Comparison of ENCODE assay signal across 8 mouse cellular contexts in the genomic region with DNA sequence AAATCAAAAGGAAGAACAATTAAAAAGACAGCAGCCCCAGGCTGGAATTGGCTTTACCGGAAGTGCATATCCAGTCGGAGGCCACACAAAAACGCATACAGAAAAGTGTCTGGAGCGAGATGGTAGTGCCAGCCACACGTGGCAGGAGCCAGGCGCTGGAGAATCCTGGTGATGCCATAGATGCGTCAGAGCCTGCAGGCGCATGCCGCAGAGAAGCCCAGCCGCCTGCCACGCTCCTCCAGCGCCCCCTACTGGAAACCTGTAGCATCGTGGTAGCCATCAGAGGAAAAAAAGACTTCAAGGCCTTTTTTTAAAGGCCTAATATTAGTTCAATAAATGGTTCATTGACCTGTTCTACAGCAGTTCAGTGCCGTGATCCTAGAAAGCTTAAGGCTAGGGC. TPM values are rescaled to one million over a fixed set of nuclear protein-coding genes. Genes with fewer than 3 reads are reported as not detected.
DNase-seq lines count a peak whose midpoint lies in the region; ATAC-seq and TF ChIP-seq lines count a peak whose summit lies in the region.

No protein-coding gene starts in this region.

- TF ChIP-seq EP300 in heart, postnatal 0 days (IDR thresholded peaks at IDR 0.05; ENCODE audit: low read depth): no peak

- peak; percentile 76 to 77 for DNase-seq in B cell, adult 2 months
- DNase-seq in adrenal gland, postnatal 4 days (ENCODE audit: low spot score in 2 of 2): peak; percentile 65 to 70
- peak; percentile 60 for DNase-seq in heart, postnatal 0 days (ENCODE audit: low spot score)
- DNase-seq in kidney, postnatal 36 days: peak; percentile 57 to 85
- DNase-seq in lung, adult 2 months: peak; percentile 72
- peak; percentile 90 for DNase-seq in testis, postnatal 10 days (ENCODE audit: low spot score)

- peaks cover 14% of the 10 kb centered on the region for H3K36me3 ChIP-seq in embryonic facial prominence, embryonic 15.5 days
- H3K36me3 ChIP-seq in heart, postnatal 0 days (replicated peaks; ENCODE audit: control insufficient read depth, insufficient read depth, low read length): no peaks in the 10 kb centered on the region

- H3K4me2 ChIP-seq in embryonic facial prominence, embryonic 15.5 days (replicated peaks): no peak overlapping the region
- no peak overlapping the region for H3K4me2 ChIP-seq in heart, postnatal 0 days (ENCODE audit: low read depth, low read length)

- H3K27ac ChIP-seq in embryonic facial prominence, embryonic 15.5 days (replicated peaks): no peak overlapping the region
- H3K27ac ChIP-seq in heart, postnatal 0 days (ENCODE audit: low read depth): no peak overlapping the region

- peak; percentile 79 for TF ChIP-seq CTCF in heart, postnatal 0 days (IDR thresholded peaks at IDR 0.05; ENCODE audit: low read depth)
- TF ChIP-seq CTCF in lung, adult 2 months (IDR thresholded peaks at IDR 0.05; ENCODE audit: insufficient read depth, low read length): peak; percentile 65

- ATAC-seq in embryonic facial prominence, embryonic 15.5 days (ENCODE audit: insufficient number of reproducible peaks, low FRiP score, low TSS enrichment, low read depth): no peak
- ATAC-seq in heart, postnatal 0 days (ENCODE audit: insufficient read depth, low read depth): peak; percentile 59; the same call in 1 of the 2 replicates
- peak; percentile 72; the same call in 1 of the 2 replicates for ATAC-seq in neutrophil, adult 5-6 weeks (ENCODE audit: extremely low read depth, insufficient number of reproducible peaks, low FRiP score, poor library complexity, severe bottlenecking)

- no peaks in the 10 kb centered on the region for H3K27me3 ChIP-seq in embryonic facial prominence, embryonic 15.5 days
- H3K27me3 ChIP-seq in heart, postnatal 0 days (ENCODE audit: control insufficient read depth, insufficient read depth, low read length): no peaks in the 10 kb centered on the region

- TF ChIP-seq POLR2A in lung, adult 2 months (IDR thresholded peaks at IDR 0.05; ENCODE audit: borderline replicate concordance, extremely low read depth, low read depth, low read length): no peak

- no peaks in the 10 kb centered on the region; the same call in 1 of the 2 replicates for H3K9me3 ChIP-seq in embryonic facial prominence, embryonic 15.5 days (replicated peaks)
- H3K9me3 ChIP-seq in heart, postnatal 0 days (replicated peaks; ENCODE audit: control insufficient read depth, low read length): peaks cover 9% of the 10 kb centered on the region

- 0 out of 2 replicates have a peak overlapping the region, but pooled peaks have one; percentile 6 for H3K4me3 ChIP-seq in embryonic facial prominence, embryonic 15.5 days (replicated peaks)
- no peak overlapping the region for H3K4me3 ChIP-seq in heart, postnatal 0 days (ENCODE audit: low read depth, low read length)
- H3K4me3 ChIP-seq in lung, adult 2 months (replicated peaks; ENCODE audit: extremely low read depth, low read depth, low read length): no peak overlapping the region

- no peak overlapping the region for H3K9ac ChIP-seq in embryonic facial prominence, embryonic 15.5 days
- H3K9ac ChIP-seq in heart, postnatal 0 days (replicated peaks; ENCODE audit: low read depth, low read length): no peak overlapping the region

- 7% methylated on average over 14 of the region's 14 CpGs for WGBS in embryonic facial prominence, embryonic 15.5 days
- whole genome bisulfite sequencing in heart, postnatal 0 days: 10% methylated on average over 14 of the region's 14 CpGs
- 9% methylated on average over 14 of the region's 14 CpGs for WGBS in lung, adult 2 months

- H3K4me1 ChIP-seq in embryonic facial prominence, embryonic 15.5 days: no peaks in the 10 kb centered on the region
- H3K4me1 ChIP-seq in heart, postnatal 0 days (ENCODE audit: control insufficient read depth, insufficient read depth): no peaks in the 10 kb centered on the region
- no peaks in the 10 kb centered on the region for H3K4me1 ChIP-seq in lung, adult 2 months (ENCODE audit: control insufficient read depth, insufficient read depth, low read length)

RNA-seq across cellular contexts. Expression of a gene that starts 10.0 kb away (rescaled TPM):
- 10 to 100 TPM; 10.1 to 10.6 TPM for total RNA-seq in adrenal gland, postnatal 4 days (2021)
- polyA plus RNA-seq in embryonic facial prominence, embryonic 15.5 days (2015; fragmentation: Nextera tagmentation; extraction: Ambion mirVana): 29.1 and 32.3 TPM in 2 replicates
- total RNA-seq in heart, postnatal 0 days (2014; rRNA removed; ENCODE audit: low replicate concordance): 4.7 and 7.8 TPM in 2 replicates
- polyA plus RNA-seq in heart, postnatal 0 days (2015; fragmentation: Nextera tagmentation; extraction: Ambion mirVana): 4.5 and 5.1 TPM in 2 replicates
- polyA plus RNA-seq in lung, adult 2 months (2012; rRNA removed): 6.1 and 7.0 TPM in 2 replicates
- 0.61 and 0.81 TPM in 2 replicates for total RNA-seq in neutrophil, adult 5-6 weeks (2017)

RNA-seq across cellular contexts. Expression of a gene that starts 15.0 kb away (rescaled TPM):
- 10 to 100 TPM; 59.7 to 63.5 TPM for total RNA-seq in adrenal gland, postnatal 4 days (2021)
- 122 and 124 TPM in 2 replicates for polyA plus RNA-seq in embryonic facial prominence, embryonic 15.5 days (2015; fragmentation: Nextera tagmentation; extraction: Ambion mirVana)
- 73.9 and 95.4 TPM in 2 replicates for total RNA-seq in heart, postnatal 0 days (2014; rRNA removed; ENCODE audit: low replicate concordance)
- polyA plus RNA-seq in heart, postnatal 0 days (2015; fragmentation: Nextera tagmentation; extraction: Ambion mirVana): 133 and 134 TPM in 2 replicates
- polyA plus RNA-seq in lung, adult 2 months (2012; rRNA removed): 45.9 and 57.2 TPM in 2 replicates
- 18.0 and 19.4 TPM in 2 replicates for total RNA-seq in neutrophil, adult 5-6 weeks (2017)

RNA-seq across cellular contexts. Expression of a gene that starts 15.2 kb away (rescaled TPM):
- 10 to 100 TPM; 25.0 to 27.0 TPM for total RNA-seq in adrenal gland, postnatal 4 days (2021)
- 21.9 and 25.3 TPM in 2 replicates for polyA plus RNA-seq in embryonic facial prominence, embryonic 15.5 days (2015; fragmentation: Nextera tagmentation; extraction: Ambion mirVana)
- total RNA-seq in heart, postnatal 0 days (2014; rRNA removed; ENCODE audit: low replicate concordance): 22.6 and 33.4 TPM in 2 replicates
- polyA plus RNA-seq in heart, postnatal 0 days (2015; fragmentation: Nextera tagmentation; extraction: Ambion mirVana): 15.8 and 17.0 TPM in 2 replicates
- polyA plus RNA-seq in lung, adult 2 months (2012; rRNA removed): 13.6 and 15.8 TPM in 2 replicates
- 5.9 and 6.1 TPM in 2 replicates for total RNA-seq in neutrophil, adult 5-6 weeks (2017)

RNA-seq across cellular contexts. Expression of a gene that starts 29.4 kb away (rescaled TPM):
- not detected for total RNA-seq in adrenal gland, postnatal 4 days (2021)
- 128 and 230 TPM in 2 replicates for polyA plus RNA-seq in embryonic facial prominence, embryonic 15.5 days (2015; fragmentation: Nextera tagmentation; extraction: Ambion mirVana)
- total RNA-seq in heart, postnatal 0 days (2014; rRNA removed; ENCODE audit: low replicate concordance): not detected in 2 replicates
- not detected in 2 replicates for polyA plus RNA-seq in heart, postnatal 0 days (2015; fragmentation: Nextera tagmentation; extraction: Ambion mirVana)
- not detected in 2 replicates for polyA plus RNA-seq in lung, adult 2 months (2012; rRNA removed)
- total RNA-seq in neutrophil, adult 5-6 weeks (2017): not detected in 2 replicates

RNA-seq across cellular contexts. Expression of a gene that starts 34.0 kb away (rescaled TPM):
- total RNA-seq in adrenal gland, postnatal 4 days (2021): 1 to 10 TPM; 2.8 to 4.6 TPM
- polyA plus RNA-seq in embryonic facial prominence, embryonic 15.5 days (2015; fragmentation: Nextera tagmentation; extraction: Ambion mirVana): 8.8 and 9.1 TPM in 2 replicates
- total RNA-seq in heart, postnatal 0 days (2014; rRNA removed; ENCODE audit: low replicate concordance): 0.73 and 0.93 TPM in 2 replicates
- polyA plus RNA-seq in heart, postnatal 0 days (2015; fragmentation: Nextera tagmentation; extraction: Ambion mirVana): 1.5 and 1.7 TPM in 2 replicates
- polyA plus RNA-seq in lung, adult 2 months (2012; rRNA removed): 3.7 and 3.8 TPM in 2 replicates
- total RNA-seq in neutrophil, adult 5-6 weeks (2017): not detected in 2 replicates
